Mouse (Mus musculus) spleen, adult 2 months (tissue): ENCODE data around the gene Catsperz. TPM values are rescaled to one million over a fixed set of nuclear protein-coding genes. Genes with fewer than 3 reads are reported as not detected.

ENCODE experiments used
- DNase-seq, 2 experiments: peaks; one replicate each; pipeline versions ENCODE4 v3.0.0 to v3.0.0-alpha.2; 2012 to 2021; ENCODE audit warnings: low spot score in 2 of 2, low read depth in 1 of 2
- H3K27ac ChIP-seq: fragments of 200-500 bp; 2 replicates; pipeline ENCODE4 v1.5.1; 2012; ENCODE audit warnings: low read length, inconsistent platforms; ENCODE audit not compliant: insufficient read depth
- H3K27me3 ChIP-seq: fragments of 200-500 bp; 2 replicates; pipeline ENCODE4 v1.6.1; 2012; ENCODE audit warnings: mild to moderate bottlenecking, moderate library complexity, low read length, inconsistent platforms; ENCODE audit not compliant: control insufficient read depth, insufficient read depth
- H3K36me3 ChIP-seq: fragments of 200-500 bp; 2 replicates; pipeline ENCODE4 v1.6.1; 2012; ENCODE audit warnings: mild to moderate bottlenecking, low read length, inconsistent platforms; ENCODE audit not compliant: control insufficient read depth, insufficient read depth
- H3K4me1 ChIP-seq: fragments of 200-500 bp; 2 replicates; pipeline ENCODE4 v1.6.1; 2011; ENCODE audit warnings: inconsistent platforms; ENCODE audit not compliant: control insufficient read depth, insufficient read depth, insufficient read length
- H3K4me3 ChIP-seq: fragments of 200-500 bp; 2 replicates; pipeline ENCODE4 v1.5.1; 2011; ENCODE audit warnings: mild to moderate bottlenecking, inconsistent platforms; ENCODE audit not compliant: insufficient read depth, insufficient read length; ENCODE audit errors: extremely low read depth
- CTCF ChIP-seq: fragments of 200-500 bp; IDR thresholded peaks from 2 replicates; pipeline ENCODE4 v1.5.1; 2011; ENCODE audit warnings: mild to moderate bottlenecking, inconsistent platforms; ENCODE audit not compliant: insufficient read depth, insufficient read length, insufficient replicate concordance; ENCODE audit errors: extremely low read depth
- POLR2A ChIP-seq: fragments of 200-500 bp; IDR thresholded peaks from 2 replicates; pipeline ENCODE4 v1.6.1; 2011; ENCODE audit warnings: low read depth, low read length, inconsistent platforms
- WGBS: fragments of 180-500 bp; shearing (Covaris S2); methylation state at CpG from one replicate; pipeline ENCODE4 v1.1.7; 2018; 5-methylcytosine and 5-hydroxymethylcytosine counted together
- polyA plus RNA-seq: library from polyadenylated mRNA; depleted of rRNA; stranded (reverse); fragments of >200 nt; gene quantifications from 2 replicates; pipeline ENCODE4 v1.2.3, GENCODE M21; 2012; rRNA removed

The Catsperz gene
- polyA plus RNA-seq, 1 experiment: 0.11 TPM

GRCm38 (mm10) chr19:6893731-6894451, 31.3 kb downstream of the Catsperz start:
- H3K36me3 ChIP-seq: no peaks in the 10 kb centered on the region
- H3K4me3 ChIP-seq: no peak overlapping the region
- H3K27me3 ChIP-seq: no peaks in the 10 kb centered on the region
- TF ChIP-seq POLR2A (no peak), CTCF (no peak)
- H3K4me1 ChIP-seq: no peaks in the 10 kb centered on the region
- DNase-seq: no peak
- WGBS: 97% methylated on average over 14 of the region's 14 CpGs
- no peak overlapping the region for H3K27ac ChIP-seq

- no peak overlapping the region for H3K4me3 ChIP-seq
- H3K27ac ChIP-seq: no peak overlapping the region
- WGBS: 88% methylated on average over 4 of the region's 4 CpGs
- H3K36me3 ChIP-seq: no peaks in the 10 kb centered on the region
- H3K27me3 ChIP-seq: no peaks in the 10 kb centered on the region
- no peak for DNase-seq
- TF ChIP-seq POLR2A: no peak
- no peaks in the 10 kb centered on the region for H3K4me1 ChIP-seq
Measured at GRCm38 (mm10) chr19:6892512-6892911, 32.7 kb downstream of the Catsperz start.

- Histone ChIP-seq H3K4me1 (no peaks in the 10 kb centered on the region), H3K27ac (no peak overlapping the region), H3K4me3 (no peak overlapping the region), H3K36me3 (no peaks in the 10 kb centered on the region), H3K27me3 (no peaks in the 10 kb centered on the region)
- DNase-seq: no peak
- TF ChIP-seq CTCF: no peak
- no peak for TF ChIP-seq POLR2A
- 87% methylated on average over 4 of the region's 4 CpGs for WGBS
Measured at GRCm38 (mm10) chr19:6877965-6878364, 47.2 kb downstream of the Catsperz start.

- Histone ChIP-seq H3K4me1 (peaks cover 9% of the 10 kb centered on the region; the same call in 1 of the 2 replicates), H3K4me3 (no peak overlapping the region), H3K36me3 (no peaks in the 10 kb centered on the region), H3K27ac (no peak overlapping the region), H3K27me3 (no peaks in the 10 kb centered on the region)
- DNase-seq: no peak
- no peak for TF ChIP-seq CTCF
- no peak for TF ChIP-seq POLR2A
Measured at GRCm38 (mm10) chr19:6876799-6877198, 48.4 kb downstream of the Catsperz start.

GRCm38 (mm10) chr19:6875834-6876233, 49.3 kb downstream of the Catsperz start:
- 87% methylated on average over 6 of the region's 6 CpGs for WGBS
- Histone ChIP-seq H3K27me3 (no peaks in the 10 kb centered on the region), H3K4me3 (no peak overlapping the region), H3K4me1 (peaks cover 17% of the 10 kb centered on the region; the same call in 1 of the 2 replicates), H3K27ac (no peak overlapping the region), H3K36me3 (no peaks in the 10 kb centered on the region)
- DNase-seq: no peak
- no peak for TF ChIP-seq POLR2A
- TF ChIP-seq CTCF: no peak

- WGBS: 87% methylated on average over 1 of the region's 1 CpGs
- H3K4me1 ChIP-seq: peaks cover 19% of the 10 kb centered on the region; the same call in 1 of the 2 replicates
- H3K36me3 ChIP-seq: no peaks in the 10 kb centered on the region
- no peak overlapping the region for H3K4me3 ChIP-seq
- no peak for TF ChIP-seq POLR2A
- no peak for TF ChIP-seq CTCF
- H3K27ac ChIP-seq: no peak overlapping the region
- no peaks in the 10 kb centered on the region for H3K27me3 ChIP-seq
- DNase-seq: no peak
Measured at GRCm38 (mm10) chr19:6874257-6874656, 50.9 kb downstream of the Catsperz start.

GRCm38 (mm10) chr19:6872701-6873100, 52.5 kb downstream of the Catsperz start:
- 39% methylated on average over 3 of the region's 3 CpGs for WGBS
- peaks cover 19% of the 10 kb centered on the region; the same call in 1 of the 2 replicates for H3K4me1 ChIP-seq

More at GRCm38 (mm10) chr19:6872701-6873100, 52.5 kb downstream of the Catsperz start:
- no peak overlapping the region for H3K27ac ChIP-seq
- DNase-seq: no peak
- TF ChIP-seq CTCF (no peak), POLR2A (no peak)
- no peak overlapping the region for H3K4me3 ChIP-seq
- H3K27me3 ChIP-seq: no peaks in the 10 kb centered on the region
- no peaks in the 10 kb centered on the region for H3K36me3 ChIP-seq

Other genes with a start within 250 kb of the Catsperz start
- gene Rps6ka4, start 84.7 kb downstream of the Catsperz start, polyA plus RNA-seq: 26.7 and 31.8 TPM in 2 replicates
- 82.5 and 106 TPM in 2 replicates for gene Ccdc88b, start 67.2 kb downstream of the Catsperz start, polyA plus RNA-seq
- gene Trmt112, start 15.7 kb downstream of the Catsperz start, polyA plus RNA-seq: 135 and 150 TPM in 2 replicates
- gene Prdx5, start 15.3 kb downstream of the Catsperz start, polyA plus RNA-seq: 54.6 and 59.4 TPM in 2 replicates
- 48.4 and 53.7 TPM in 2 replicates for gene Esrra, start 3.6 kb downstream of the Catsperz start, polyA plus RNA-seq
- 0.04 and 0.11 TPM in 2 replicates for gene Kcnk4, start 9.1 kb upstream of the Catsperz start, polyA plus RNA-seq
- 24.9 and 32.5 TPM in 2 replicates for gene Bad, start 16.5 kb upstream of the Catsperz start, polyA plus RNA-seq
- gene Gpr137, start 17.1 kb upstream of the Catsperz start, polyA plus RNA-seq: 54.6 and 61.7 TPM in 2 replicates
- gene Ppp1r14b, start 49.6 kb upstream of the Catsperz start, polyA plus RNA-seq: 69.0 and 82.5 TPM in 2 replicates
- 31.5 and 31.7 TPM in 2 replicates for gene Plcb3, start 51.1 kb upstream of the Catsperz start, polyA plus RNA-seq
- 22.1 and 26.2 TPM in 2 replicates for gene Fkbp2, start 55.1 kb upstream of the Catsperz start, polyA plus RNA-seq
- 20.7 and 23.9 TPM in 2 replicates for gene Vegfb, start 62.3 kb upstream of the Catsperz start, polyA plus RNA-seq
- gene Dnajc4, start 67.2 kb upstream of the Catsperz start, polyA plus RNA-seq: 24.1 and 25.3 TPM in 2 replicates
- 19.4 and 26.5 TPM in 2 replicates for gene Nudt22, start 70.7 kb upstream of the Catsperz start, polyA plus RNA-seq
- 4.7 and 6.4 TPM in 2 replicates for gene Trpt1, start 70.8 kb upstream of the Catsperz start, polyA plus RNA-seq
- gene Fermt3, start 94.1 kb upstream of the Catsperz start, polyA plus RNA-seq: 194 and 240 TPM in 2 replicates
- gene Stip1, start 114.6 kb upstream of the Catsperz start, polyA plus RNA-seq: 27.4 and 31.3 TPM in 2 replicates
- gene Macrod1, start 131.4 kb upstream of the Catsperz start, polyA plus RNA-seq: 13.4 and 17.9 TPM in 2 replicates
- gene Flrt1, start 180.3 kb upstream of the Catsperz start, polyA plus RNA-seq: 0.14 and 0.16 TPM in 2 replicates